Mouse (Mus musculus) liver, adult 2 months (tissue): ENCODE data around the gene Kcnip4.

Source experiments
- CTCF ChIP-seq: fragments of 200-500 bp; IDR thresholded peaks from 2 replicates; pipeline ENCODE4 v1.5.1; 2011; ENCODE audit warnings: low read depth, low read length, control low read depth
- POLR2A ChIP-seq: fragments of 200-500 bp; IDR thresholded peaks from 2 replicates; pipeline ENCODE4 v1.6.1; 2011; ENCODE audit warnings: low read length, control low read depth; ENCODE audit not compliant: insufficient read depth; ENCODE audit errors: extremely low read depth

DNA sequence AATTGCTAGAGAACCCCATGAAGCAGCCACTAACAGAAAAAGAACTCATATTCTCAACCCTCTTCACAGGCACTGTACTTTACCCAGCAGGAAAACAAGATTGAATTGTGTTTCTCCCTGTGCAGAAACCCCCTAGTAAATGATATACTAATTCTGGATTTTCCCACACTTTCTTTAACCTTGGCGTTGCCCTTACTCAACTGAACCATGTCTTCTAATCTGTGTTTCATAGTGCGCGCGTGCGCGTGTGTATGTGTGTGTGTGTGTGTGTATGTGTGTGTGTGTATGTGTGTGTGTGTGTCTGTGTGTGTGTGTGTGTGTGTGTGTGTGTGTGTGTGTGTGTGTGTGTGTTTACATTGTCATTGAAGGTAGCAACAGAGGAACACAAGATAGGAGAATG is 283.0 kb downstream of the Kcnip4 start:
- TF ChIP-seq POLR2A (no peak), CTCF (no peak)
